Mouse (Mus musculus) embryonic fibroblast, embryonic 13.5 days (primary cell): ENCODE results near the gene Daxx.

Experiments used
- CTCF ChIP-seq: IDR thresholded peaks from 2 replicates; pipeline ENCODE4 v1.5.1; 2011; ENCODE audit warnings: mild to moderate bottlenecking, control low read depth, low read length, moderate library complexity, borderline replicate concordance; ENCODE audit not compliant: insufficient read depth
- POLR2A ChIP-seq: IDR thresholded peaks from 2 replicates; pipeline ENCODE4 v1.6.1; 2011; ENCODE audit warnings: low read depth, mild to moderate bottlenecking, control low read depth, low read length, moderate library complexity

DNA sequence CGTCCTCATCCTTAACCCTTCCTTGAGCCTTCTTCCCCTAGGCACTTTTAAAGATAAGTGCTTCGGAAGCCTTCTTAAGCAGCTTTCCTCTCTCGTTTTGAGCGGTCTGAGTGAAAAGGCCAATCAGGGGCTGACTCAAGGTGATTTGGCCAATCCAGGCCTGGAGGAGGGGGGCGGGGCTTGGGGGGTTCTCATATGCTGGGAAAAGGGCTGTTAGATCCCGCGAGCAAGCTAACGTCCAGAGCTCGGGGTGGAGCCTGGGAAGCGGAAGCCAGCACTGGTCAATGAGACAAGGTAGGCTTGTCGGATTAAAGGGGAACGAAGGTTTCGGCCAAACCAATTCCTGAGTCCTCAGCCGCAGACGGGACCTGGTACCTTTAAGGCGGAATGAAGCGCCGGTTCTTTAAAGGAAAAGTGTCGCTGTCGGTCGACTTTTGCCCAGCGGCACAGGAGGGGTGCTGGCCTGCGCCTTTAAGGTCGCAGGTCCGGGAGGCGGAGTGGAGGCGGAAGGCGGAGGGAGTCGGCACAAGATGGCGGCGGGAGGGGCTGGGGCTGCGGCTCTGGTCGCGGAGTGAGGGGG, 6.5 kb downstream of the Daxx start, which contains the start of the genes Tapbp and Zbtb22:
- TF ChIP-seq CTCF (no peak), POLR2A (0 out of 2 replicates have a peak, but pooled peaks have one; percentile 6)
